Mouse (Mus musculus): ENCODE data around the gene Rasgrp3.

GRCm38 (mm10) chr17:75486205-75486604, 50.5 kb downstream of the Rasgrp3 start:
- TF ChIP-seq CTCF (IDR thresholded peaks at IDR 0.05; ENCODE audit: borderline replicate concordance, insufficient read depth, low read depth, low read length), result no peak
- no peak for TF ChIP-seq POLR2A (IDR thresholded peaks at IDR 0.05; ENCODE audit: borderline replicate concordance, insufficient read depth, low read length)
